Mouse (Mus musculus) cerebellum, postnatal 14 days (tissue): ENCODE results near the gene Ttll5.

ENCODE experiments used
- DNase-seq, 2 experiments: peaks; one replicate each; pipeline ENCODE4 v3.0.0; 2021; ENCODE audit warnings: mixed read lengths in 2 of 2

Gene Ttll5

GRCm38 (mm10) chr12:86071432-86071831, 247.0 kb downstream of the Ttll5 start:
- DNase-seq = no peak

- no peak for DNase-seq
Observed at GRCm38 (mm10) chr12:86074681-86075080, 250.2 kb downstream of the Ttll5 start.

GRCm38 (mm10) chr12:86075358-86075757, 250.9 kb downstream of the Ttll5 start:
- DNase-seq = no peak

GRCm38 (mm10) chr12:86076321-86076901, 252.0 kb downstream of the Ttll5 start:
- peak; percentile 59 to 72 for DNase-seq

- DNase-seq = peak in 1 of 2 experiments; percentile 47
Observed at GRCm38 (mm10) chr12:86077322-86077721, 252.9 kb downstream of the Ttll5 start.

- peak; percentile 44 to 65 for DNase-seq
Observed at GRCm38 (mm10) chr12:86077736-86078135, 253.3 kb downstream of the Ttll5 start.

- no peak for DNase-seq
Observed at GRCm38 (mm10) chr12:86078176-86078552, 253.7 kb downstream of the Ttll5 start.

GRCm38 (mm10) chr12:86078553-86079201, 254.2 kb downstream of the Ttll5 start, which contains the start of gene Tgfb3:
TSS of gene Tgfb3 (minus strand) at chr12:86079041.
- peak; percentile 36 to 55 for DNase-seq

GRCm38 (mm10) chr12:86079202-86079667, 254.8 kb downstream of the Ttll5 start:
- DNase-seq = peak; percentile 97

- peak; percentile 89 to 93 for DNase-seq
Observed at GRCm38 (mm10) chr12:86082481-86083012, 258.1 kb downstream of the Ttll5 start, which contains the start of gene Ift43. TSS of gene Ift43 (plus strand) at chr12:86082541.

- no peak for DNase-seq
Observed at GRCm38 (mm10) chr12:86085873-86086272, 261.4 kb downstream of the Ttll5 start.

- no peak for DNase-seq
Observed at GRCm38 (mm10) chr12:86086550-86086949, 262.1 kb downstream of the Ttll5 start.

- DNase-seq = no peak
Observed at GRCm38 (mm10) chr12:86088042-86088441, 263.6 kb downstream of the Ttll5 start.

GRCm38 (mm10) chr12:86090764-86091163, 266.3 kb downstream of the Ttll5 start:
- no peak for DNase-seq

- DNase-seq = peak; percentile 49 to 50
Observed at GRCm38 (mm10) chr12:86091601-86092132, 267.2 kb downstream of the Ttll5 start.

- no peak for DNase-seq
Observed at GRCm38 (mm10) chr12:86094075-86094474, 269.6 kb downstream of the Ttll5 start.

- DNase-seq = no peak
Observed at GRCm38 (mm10) chr12:86095806-86096205, 271.3 kb downstream of the Ttll5 start.

- DNase-seq = no peak
Observed at GRCm38 (mm10) chr12:86097781-86098180, 273.3 kb downstream of the Ttll5 start.

GRCm38 (mm10) chr12:86100711-86101110, 276.3 kb downstream of the Ttll5 start:
- no peak for DNase-seq

GRCm38 (mm10) chr12:86102686-86103085, 278.2 kb downstream of the Ttll5 start:
- DNase-seq = no peak

- DNase-seq = no peak
Observed at GRCm38 (mm10) chr12:86103391-86103790, 278.9 kb downstream of the Ttll5 start.

GRCm38 (mm10) chr12:86103852-86104251, 279.4 kb downstream of the Ttll5 start:
- DNase-seq = no peak

GRCm38 (mm10) chr12:86104297-86104696, 279.8 kb downstream of the Ttll5 start:
- DNase-seq = no peak

- no peak for DNase-seq
Observed at GRCm38 (mm10) chr12:86105546-86105945, 281.1 kb downstream of the Ttll5 start.
